Mouse (Mus musculus): ENCODE measurements at regions not wholly inside any gene's neighbourhood (a gene's known extent, or its start where the extent isn't known, plus 50 kb on each side); places are given as distances from the start of the nearest gene placed in this dataset.

- no peaks in the 10 kb centered on the region for H3K27me3 ChIP-seq (ENCODE audit: control insufficient read depth, insufficient read depth, low read length)
- H3K4me3 ChIP-seq (ENCODE audit: low read depth, low read length) = no peak overlapping the region
- no peaks in the 10 kb centered on the region for H3K4me1 ChIP-seq (ENCODE audit: control insufficient read depth, insufficient read depth, insufficient read length, low read length)
- 22% methylated on average over 1 of the region's 1 CpGs for whole genome bisulfite sequencing
- H3K27ac ChIP-seq (ENCODE audit: insufficient read depth, low read depth, low read length) = no peak overlapping the region
- TF ChIP-seq CTCF (IDR thresholded peaks at IDR 0.05; ENCODE audit: extremely low read depth, insufficient read length, insufficient replicate concordance, low read depth, low read length) = no peak
- TF ChIP-seq POLR2A (IDR thresholded peaks at IDR 0.05; ENCODE audit: low read depth, low read length) = no peak
- H3K36me3 ChIP-seq (ENCODE audit: control insufficient read depth, insufficient read depth, low read length) = no peaks in the 10 kb centered on the region
These were observed 176.0 kb downstream of the Lpin1 start for GRCm38 (mm10) chr12:16434739-16435138.

- Histone ChIP-seq H3K36me3 (ENCODE audit: control insufficient read depth, insufficient read depth, low read length) (no peaks in the 10 kb centered on the region), H3K4me1 (ENCODE audit: control insufficient read depth, insufficient read depth, insufficient read length, low read length) (no peaks in the 10 kb centered on the region), H3K4me3 (ENCODE audit: low read depth, low read length) (no peak overlapping the region), H3K27ac (ENCODE audit: insufficient read depth, low read depth, low read length) (no peak overlapping the region), H3K27me3 (ENCODE audit: control insufficient read depth, insufficient read depth, low read length) (no peaks in the 10 kb centered on the region)
- WGBS = 54% methylated on average over 1 of the region's 1 CpGs
- TF ChIP-seq CTCF (IDR thresholded peaks at IDR 0.05; ENCODE audit: extremely low read depth, insufficient read length, insufficient replicate concordance, low read depth, low read length) (no peak), POLR2A (IDR thresholded peaks at IDR 0.05; ENCODE audit: low read depth, low read length) (no peak)
These were observed 176.5 kb downstream of the Lpin1 start for GRCm38 (mm10) chr12:16434225-16434624.

GRCm38 (mm10) chr12:16425980-16426379 is 184.8 kb downstream of the Lpin1 start:
- TF ChIP-seq CTCF (IDR thresholded peaks at IDR 0.05; ENCODE audit: extremely low read depth, insufficient read length, insufficient replicate concordance, low read depth, low read length) (no peak), POLR2A (IDR thresholded peaks at IDR 0.05; ENCODE audit: low read depth, low read length) (no peak)
- Histone ChIP-seq H3K27ac (ENCODE audit: insufficient read depth, low read depth, low read length) (no peak overlapping the region), H3K27me3 (ENCODE audit: control insufficient read depth, insufficient read depth, low read length) (no peaks in the 10 kb centered on the region), H3K36me3 (ENCODE audit: control insufficient read depth, insufficient read depth, low read length) (no peaks in the 10 kb centered on the region), H3K4me1 (ENCODE audit: control insufficient read depth, insufficient read depth, insufficient read length, low read length) (no peaks in the 10 kb centered on the region), H3K4me3 (ENCODE audit: low read depth, low read length) (no peak overlapping the region)
- WGBS = 76% methylated on average over 5 of the region's 5 CpGs

GRCm38 (mm10) chr12:16424526-16424925 is 186.2 kb downstream of the Lpin1 start:
- Histone ChIP-seq H3K4me3 (ENCODE audit: low read depth, low read length) (no peak overlapping the region), H3K36me3 (ENCODE audit: control insufficient read depth, insufficient read depth, low read length) (no peaks in the 10 kb centered on the region), H3K27me3 (ENCODE audit: control insufficient read depth, insufficient read depth, low read length) (no peaks in the 10 kb centered on the region), H3K4me1 (ENCODE audit: control insufficient read depth, insufficient read depth, insufficient read length, low read length) (no peaks in the 10 kb centered on the region), H3K27ac (ENCODE audit: insufficient read depth, low read depth, low read length) (no peak overlapping the region)
- 96% methylated on average over 4 of the region's 4 CpGs for WGBS
- TF ChIP-seq CTCF (IDR thresholded peaks at IDR 0.05; ENCODE audit: extremely low read depth, insufficient read length, insufficient replicate concordance, low read depth, low read length) = no peak
- TF ChIP-seq POLR2A (IDR thresholded peaks at IDR 0.05; ENCODE audit: low read depth, low read length) = no peak

- H3K4me1 ChIP-seq (ENCODE audit: control insufficient read depth, insufficient read depth, insufficient read length, low read length) = no peaks in the 10 kb centered on the region
These were observed 215.0 kb downstream of the Lpin1 start for GRCm38 (mm10) chr12:16395720-16396119.

GRCm38 (mm10) chr12:16392851-16393250 is 217.9 kb downstream of the Lpin1 start:
- TF ChIP-seq CTCF (IDR thresholded peaks at IDR 0.05; ENCODE audit: extremely low read depth, insufficient read length, insufficient replicate concordance, low read depth, low read length) = no peak
- no peak for TF ChIP-seq POLR2A (IDR thresholded peaks at IDR 0.05; ENCODE audit: low read depth, low read length)
- Histone ChIP-seq H3K36me3 (ENCODE audit: control insufficient read depth, insufficient read depth, low read length) (no peaks in the 10 kb centered on the region), H3K4me3 (ENCODE audit: low read depth, low read length) (no peak overlapping the region), H3K4me1 (ENCODE audit: control insufficient read depth, insufficient read depth, insufficient read length, low read length) (no peaks in the 10 kb centered on the region), H3K27me3 (ENCODE audit: control insufficient read depth, insufficient read depth, low read length) (no peaks in the 10 kb centered on the region), H3K27ac (ENCODE audit: insufficient read depth, low read depth, low read length) (no peak overlapping the region)

More at GRCm38 (mm10) chr12:16395720-16396119, 215.0 kb downstream of the Lpin1 start:
- Histone ChIP-seq H3K27me3 (ENCODE audit: control insufficient read depth, insufficient read depth, low read length) (no peaks in the 10 kb centered on the region), H3K27ac (ENCODE audit: insufficient read depth, low read depth, low read length) (no peak overlapping the region), H3K36me3 (ENCODE audit: control insufficient read depth, insufficient read depth, low read length) (no peaks in the 10 kb centered on the region), H3K4me3 (ENCODE audit: low read depth, low read length) (no peak overlapping the region)
- TF ChIP-seq POLR2A (IDR thresholded peaks at IDR 0.05; ENCODE audit: low read depth, low read length) (no peak), CTCF (IDR thresholded peaks at IDR 0.05; ENCODE audit: extremely low read depth, insufficient read length, insufficient replicate concordance, low read depth, low read length) (no peak)
- WGBS = 63% methylated on average over 2 of the region's 2 CpGs

- 47% methylated on average over 5 of the region's 5 CpGs for WGBS
- Histone ChIP-seq H3K4me3 (ENCODE audit: low read depth, low read length) (no peak overlapping the region), H3K27ac (ENCODE audit: insufficient read depth, low read depth, low read length) (no peak overlapping the region), H3K27me3 (ENCODE audit: control insufficient read depth, insufficient read depth, low read length) (no peaks in the 10 kb centered on the region), H3K4me1 (ENCODE audit: control insufficient read depth, insufficient read depth, insufficient read length, low read length) (no peaks in the 10 kb centered on the region), H3K36me3 (ENCODE audit: control insufficient read depth, insufficient read depth, low read length) (no peaks in the 10 kb centered on the region)
- TF ChIP-seq CTCF (IDR thresholded peaks at IDR 0.05; ENCODE audit: extremely low read depth, insufficient read length, insufficient replicate concordance, low read depth, low read length) (no peak), POLR2A (IDR thresholded peaks at IDR 0.05; ENCODE audit: low read depth, low read length) (no peak)
These were observed 219.0 kb downstream of the Lpin1 start for GRCm38 (mm10) chr12:16391630-16392269.

Measured in small intestine, adult 2 months (tissue).